Mouse (Mus musculus) bone marrow, adult 2 months (tissue): Measurements from ENCODE around the gene Gm14399. TPM values are rescaled to one million over a fixed set of nuclear protein-coding genes. Genes with fewer than 3 reads are reported as not detected.
"Not testable (repeated sequence)": the region's sequence is repeated elsewhere in the genome, so short reads cannot be mapped to it uniquely, and the experiment has no call there.

Experiments
- H3K27ac ChIP-seq: fragments of 200-500 bp; 2 replicates; pipeline ENCODE4 v1.5.1; 2012; ENCODE audit warnings: low read depth, mild to moderate bottlenecking, control low read depth, inconsistent platforms, low read length; ENCODE audit not compliant: control insufficient read depth, poor library complexity, insufficient read depth
- H3K4me1 ChIP-seq: fragments of 200-500 bp; 2 replicates; pipeline ENCODE4 v1.6.1; 2011; ENCODE audit warnings: low read length; ENCODE audit not compliant: control insufficient read depth, insufficient read depth
- H3K4me3 ChIP-seq: fragments of 200-500 bp; replicated peaks from 2 replicates; pipeline ENCODE3; 2011; ENCODE audit warnings: mild to moderate bottlenecking, low read depth, low read length, control low read depth; ENCODE audit not compliant: control insufficient read depth
- CTCF ChIP-seq: fragments of 200-500 bp; IDR thresholded peaks from 2 replicates; pipeline ENCODE4 v1.5.1; 2011; ENCODE audit warnings: low read length, control low read depth; ENCODE audit not compliant: control insufficient read depth, insufficient read depth
- POLR2A ChIP-seq: fragments of 200-500 bp; IDR thresholded peaks from 2 replicates; pipeline ENCODE4 v1.6.1; 2011; ENCODE audit warnings: low read depth, mild to moderate bottlenecking, control low read depth, low read length, borderline replicate concordance; ENCODE audit not compliant: control insufficient read depth
- WGBS: fragments of 180-500 bp; shearing (Covaris S2); methylation state at CpG from one replicate; pipeline ENCODE4 v1.1.7; 2018; 5-methylcytosine and 5-hydroxymethylcytosine counted together
- polyA plus RNA-seq: library from polyadenylated mRNA; stranded (reverse); fragments of >200 nt; gene quantifications from 2 replicates; pipeline ENCODE4 v1.2.4, GENCODE M21; 2011; ENCODE audit warnings: low replicate concordance; ENCODE audit not compliant: missing spikeins, insufficient read depth, insufficient read length

Gene Gm14399
- 0.52 and 11.1 TPM in 2 replicates for polyA plus RNA-seq

DNA sequence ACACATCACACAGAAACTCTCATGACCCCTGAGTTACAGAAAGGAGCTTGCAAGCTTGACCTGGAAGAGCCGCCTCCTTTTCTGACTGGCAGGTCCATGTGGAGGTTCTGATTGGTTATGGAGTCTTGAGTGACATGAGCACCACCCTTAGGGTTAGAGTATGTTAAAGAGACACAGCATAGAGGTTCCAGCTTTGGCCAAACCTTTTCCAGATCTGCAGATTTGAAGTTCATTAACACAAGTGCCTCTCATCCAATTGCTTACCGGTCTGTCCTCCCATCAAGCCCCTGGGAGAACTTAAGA lies at the start of gene Gm14399:
Gene Gm14399 (minus strand): TSS at position 20 of the 303 bp plus-strand sequence.
- H3K27ac ChIP-seq, H3K4me1 ChIP-seq, H3K4me3 ChIP-seq: not testable (repeated sequence)
- WGBS = 0% methylated on average over 1 of the region's 2 CpGs

DNA sequence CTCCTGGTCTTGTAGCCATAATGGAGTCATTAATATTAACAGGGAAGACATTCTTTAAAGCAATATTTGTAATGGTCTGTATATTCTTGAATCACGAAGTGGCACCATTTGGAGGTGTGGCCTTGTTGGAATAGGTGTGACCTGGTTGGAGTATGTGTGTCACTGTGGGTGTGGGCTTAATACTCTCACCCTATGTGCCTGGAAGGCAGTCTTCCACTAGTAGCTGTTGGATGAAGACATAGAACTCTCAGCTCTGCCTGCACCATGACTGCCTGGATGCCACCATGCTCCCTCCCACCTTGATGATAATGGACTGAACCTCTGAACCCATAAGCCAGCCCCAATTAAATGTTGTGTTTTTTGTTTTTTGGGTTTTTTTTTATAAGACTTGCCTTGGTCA lies 37.2 kb upstream of the Gm14399 start:
- WGBS = 41% methylated on average over 1 of the region's 1 CpGs

DNA sequence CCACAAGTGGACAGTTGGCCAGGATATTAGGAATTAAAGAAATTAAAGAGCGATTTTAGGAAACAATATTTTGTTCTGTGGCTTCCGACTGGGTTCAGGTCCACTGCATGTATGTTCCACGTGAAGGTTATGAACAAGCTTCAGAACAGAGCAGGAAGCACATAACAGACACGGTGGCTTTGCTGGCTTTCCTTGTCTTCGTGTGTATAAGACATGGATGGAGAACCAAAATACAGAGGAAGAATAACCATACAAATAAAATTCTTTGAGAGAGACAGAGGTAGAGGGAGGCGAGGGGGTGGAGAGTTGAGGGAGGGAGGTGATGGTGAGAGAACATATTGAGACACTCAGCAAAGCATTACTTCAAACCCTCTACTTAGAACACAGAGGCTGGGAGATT lies 34.5 kb upstream of the Gm14399 start:
- H3K4me1 ChIP-seq = no peaks in the 10 kb centered on the region
- TF ChIP-seq POLR2A (no peak), CTCF (no peak)
- no peak overlapping the region for H3K27ac ChIP-seq
- H3K4me3 ChIP-seq = no peak overlapping the region
- WGBS = 69% methylated on average over 6 of the region's 6 CpGs

More for the DNA sequence above, 37.2 kb upstream of the Gm14399 start:
- H3K4me1 ChIP-seq, H3K4me3 ChIP-seq, H3K27ac ChIP-seq: not testable (repeated sequence)

DNA sequence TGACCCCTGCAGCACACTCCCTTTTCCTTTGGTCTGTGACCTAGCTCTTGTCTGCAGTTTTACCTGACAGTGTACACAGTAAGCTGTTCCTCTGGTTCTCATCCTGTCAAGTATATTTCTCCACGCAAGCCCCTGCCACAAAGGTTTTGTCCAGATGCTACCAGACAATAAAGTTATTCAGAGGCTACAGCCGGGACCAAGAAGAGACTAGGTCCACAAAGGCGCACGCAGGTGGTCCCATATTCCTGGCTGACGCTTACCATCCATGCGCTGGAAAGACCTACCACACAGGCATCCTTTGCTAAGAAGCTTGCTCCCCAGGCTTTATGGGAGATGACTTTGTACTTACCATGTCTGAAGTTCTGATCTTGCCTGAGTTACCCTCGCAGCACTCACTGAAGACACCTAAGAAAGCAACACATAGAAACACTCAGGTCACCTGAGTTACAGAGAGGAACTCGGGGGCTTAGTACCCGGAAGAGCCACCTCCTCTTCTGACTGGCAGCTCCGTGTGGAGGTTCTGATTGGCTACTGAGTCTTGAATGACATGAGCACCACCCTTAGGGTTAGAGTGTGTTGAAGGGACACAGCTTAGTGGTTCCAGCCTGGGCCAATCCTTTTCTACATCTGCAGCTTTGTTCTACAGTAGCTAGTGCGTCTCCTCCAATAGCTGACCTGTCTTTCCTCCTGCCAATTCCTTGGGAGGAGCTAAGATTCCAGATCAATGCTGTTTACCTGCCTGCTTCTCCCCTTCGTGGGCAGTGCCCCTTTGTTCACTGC lies 33.8 kb upstream of the Gm14399 start, which contains the start of gene Gm14443:
Gene Gm14443 (minus strand): TSS at position 471 of the 780 bp plus-strand sequence.
- not testable (repeated sequence) for H3K27ac ChIP-seq, H3K4me1 ChIP-seq, H3K4me3 ChIP-seq
- 72% methylated on average over 12 of the region's 12 CpGs for whole genome bisulfite sequencing

DNA sequence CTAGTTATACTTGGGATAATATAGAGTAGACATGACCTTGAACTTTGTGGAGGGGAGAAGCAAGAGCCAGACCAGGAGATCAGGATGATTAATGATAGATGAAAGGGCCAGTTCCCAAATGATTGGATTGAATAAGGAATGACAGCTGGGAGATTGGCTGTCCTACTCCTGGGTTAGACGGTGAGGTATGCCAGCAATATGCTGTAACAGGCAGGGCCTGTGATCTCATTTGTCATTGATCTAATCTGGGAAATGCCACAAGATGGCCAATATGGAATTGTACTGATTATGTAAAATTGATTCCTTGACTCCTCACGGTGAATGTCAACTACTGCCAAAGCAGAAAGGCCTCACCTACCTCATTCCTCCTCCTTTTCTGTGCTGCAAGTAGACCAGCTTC lies 32.2 kb upstream of the Gm14399 start:
- not testable (repeated sequence) for H3K4me1 ChIP-seq, H3K27ac ChIP-seq, H3K4me3 ChIP-seq
- WGBS = 74% methylated on average over 2 of the region's 2 CpGs

DNA sequence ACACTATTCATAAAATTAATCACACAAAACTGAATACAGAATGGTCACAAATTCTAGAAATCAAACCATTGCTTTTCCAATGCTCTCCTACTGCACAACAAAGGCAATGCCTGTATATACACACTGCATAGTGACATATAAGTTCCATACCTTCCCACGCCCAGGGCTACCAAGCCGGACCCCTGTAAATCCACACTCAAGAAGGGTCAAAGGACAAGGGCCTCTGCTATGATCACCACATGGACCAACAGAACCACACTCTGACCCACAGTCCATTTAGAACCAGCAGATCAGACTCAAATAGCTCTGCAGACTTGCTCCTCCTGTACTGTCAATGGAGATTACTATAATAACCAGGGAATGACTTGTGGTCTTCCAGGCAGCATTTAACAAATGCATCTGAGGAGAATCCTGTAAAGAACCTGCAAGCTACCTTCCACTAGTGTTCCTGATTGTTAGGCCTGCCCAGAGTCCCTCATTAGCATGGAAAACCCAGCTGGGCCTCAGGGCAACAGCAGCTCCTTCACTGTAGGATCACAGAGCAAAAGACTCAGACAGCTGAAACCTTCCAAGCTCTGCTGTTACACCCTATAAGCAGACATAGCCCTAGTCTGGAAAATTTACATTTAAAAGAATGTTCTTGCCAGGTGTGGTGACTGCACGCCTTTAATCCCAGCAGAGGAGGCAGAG lies 31.2 kb upstream of the Gm14399 start:
- not testable (repeated sequence) for H3K4me1 ChIP-seq, H3K27ac ChIP-seq, H3K4me3 ChIP-seq
- 81% methylated on average over 3 of the region's 3 CpGs for WGBS

DNA sequence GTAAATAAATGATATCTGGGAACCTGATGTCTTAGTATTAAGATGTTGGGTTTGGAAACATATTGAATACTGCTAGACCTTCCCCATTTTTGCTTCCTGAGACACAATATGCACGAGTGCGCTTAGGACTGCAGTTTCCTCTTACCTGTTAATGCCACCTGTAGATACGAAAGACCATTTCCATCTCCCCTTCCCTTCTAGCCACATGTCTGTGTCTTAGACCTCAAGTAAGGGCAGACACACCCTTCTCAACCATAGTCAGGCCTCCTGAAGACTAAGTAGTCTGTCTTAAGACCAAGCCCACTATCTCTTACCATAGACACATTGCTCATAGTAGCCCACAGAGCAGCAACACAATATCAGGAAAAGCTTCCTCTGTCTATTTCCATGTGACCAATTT lies 30.3 kb upstream of the Gm14399 start:
- Histone ChIP-seq H3K27ac (no peak overlapping the region), H3K4me1 (no peaks in the 10 kb centered on the region), H3K4me3 (no peak overlapping the region)
- TF ChIP-seq POLR2A = no peak
- no peak for TF ChIP-seq CTCF
- 77% methylated on average over 3 of the region's 3 CpGs for WGBS

- H3K4me1 ChIP-seq, H3K27ac ChIP-seq, H3K4me3 ChIP-seq: not testable (repeated sequence)
- 67% methylated on average over 2 of the region's 2 CpGs for WGBS
Observed at GRCm38 (mm10) chr2:175166870-175167269, 25.1 kb upstream of the Gm14399 start.

DNA sequence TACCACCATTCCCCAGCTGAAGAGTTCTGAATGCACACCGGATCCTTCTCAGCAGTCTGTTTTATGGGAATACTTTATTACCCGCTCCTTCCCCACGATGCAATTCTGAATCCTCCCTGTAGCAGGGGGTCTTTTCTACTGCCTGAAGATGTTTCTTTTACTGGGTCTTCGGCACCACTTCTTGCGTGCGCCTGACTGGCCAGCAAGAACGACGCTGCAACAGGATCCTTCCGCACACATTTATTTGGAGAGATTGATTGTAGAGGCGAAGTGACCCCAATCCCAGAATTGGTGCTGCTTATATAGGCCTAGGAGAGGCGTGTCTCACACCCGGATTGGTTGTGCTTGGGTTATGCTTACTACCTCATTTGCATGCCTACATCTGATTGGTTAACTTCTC lies 23.3 kb upstream of the Gm14399 start:
- not testable (repeated sequence) for H3K27ac ChIP-seq, H3K4me3 ChIP-seq, H3K4me1 ChIP-seq
- 85% methylated on average over 12 of the region's 12 CpGs for WGBS

DNA sequence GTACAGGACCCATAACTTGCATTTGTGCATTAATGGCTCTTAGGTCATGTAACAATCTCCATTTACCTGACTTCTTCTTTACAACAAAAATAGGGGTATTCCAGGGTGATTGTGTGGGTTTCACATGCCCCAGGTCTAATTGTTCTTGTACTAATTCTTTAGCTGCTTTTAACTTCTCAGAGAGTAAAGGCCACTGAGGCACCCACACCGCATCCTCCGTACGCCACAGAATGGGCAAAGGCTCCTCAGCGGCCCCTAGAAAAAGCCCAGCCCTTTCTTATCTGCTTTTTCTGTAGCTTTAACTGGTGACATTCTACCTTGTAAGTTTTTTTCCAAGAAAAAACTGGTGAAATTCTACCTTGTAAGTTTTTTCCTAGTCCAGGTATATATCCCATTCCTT lies 19.6 kb upstream of the Gm14399 start:
- not testable (repeated sequence) for H3K4me3 ChIP-seq, H3K4me1 ChIP-seq
- WGBS = 88% methylated on average over 4 of the region's 4 CpGs

More for the DNA sequence above, 19.6 kb upstream of the Gm14399 start:
- H3K27ac ChIP-seq = not testable (repeated sequence)
